Mouse (Mus musculus) cerebellum, adult 9-11 months (tissue): ENCODE measurements around the gene Xylt2.
A peak's percentile ranks its signal among the peaks of the same experiment; 100 is the strongest.
"Not testable (repeated sequence)": the region's sequence is repeated elsewhere in the genome, so short reads cannot be mapped to it uniquely, and the experiment has no call there.

ENCODE experiments used
- DNase-seq: peaks from one replicate; pipeline ENCODE4 v3.0.0; 2022

Gene Xylt2

GRCm38 (mm10) chr11:94676754-94677606 lies at the start of gene Xylt2:
Gene Xylt2, minus strand, starts transcription at chr11:94677515.
- peak; percentile 93 for DNase-seq

- DNase-seq = no peak
Observed at GRCm38 (mm10) chr11:94719216-94719615, 41.9 kb upstream of the Xylt2 start.

- DNase-seq = no peak
Observed at GRCm38 (mm10) chr11:94718113-94718909, 41.0 kb upstream of the Xylt2 start.

GRCm38 (mm10) chr11:94717239-94717638 lies 39.9 kb upstream of the Xylt2 start:
- no peak for DNase-seq

GRCm38 (mm10) chr11:94716754-94717153 lies 39.4 kb upstream of the Xylt2 start:
- no peak for DNase-seq

GRCm38 (mm10) chr11:94715622-94716021 lies 38.3 kb upstream of the Xylt2 start:
- no peak for DNase-seq

- DNase-seq = no peak
Observed at GRCm38 (mm10) chr11:94713246-94713860, 36.0 kb upstream of the Xylt2 start.

- no peak for DNase-seq
Observed at GRCm38 (mm10) chr11:94704472-94704871, 27.2 kb upstream of the Xylt2 start, which contains the start of gene Gm11541. Gene Gm11541, minus strand, starts transcription at chr11:94704499.

- DNase-seq = no peak
Observed at GRCm38 (mm10) chr11:94704020-94704419, 26.7 kb upstream of the Xylt2 start.

- DNase-seq = no peak
Observed at GRCm38 (mm10) chr11:94702216-94702610, 24.9 kb upstream of the Xylt2 start.

- DNase-seq = peak; percentile 26
Observed at GRCm38 (mm10) chr11:94701401-94702215, 24.3 kb upstream of the Xylt2 start.

GRCm38 (mm10) chr11:94699399-94699798 lies 22.1 kb upstream of the Xylt2 start:
- DNase-seq = no peak

- DNase-seq = no peak
Observed at GRCm38 (mm10) chr11:94697703-94698464, 20.6 kb upstream of the Xylt2 start.

GRCm38 (mm10) chr11:94697140-94697539 lies 19.8 kb upstream of the Xylt2 start:
- DNase-seq = no peak

GRCm38 (mm10) chr11:94695508-94695907 lies 18.2 kb upstream of the Xylt2 start:
- DNase-seq = no peak

GRCm38 (mm10) chr11:94692502-94692901 lies 15.2 kb upstream of the Xylt2 start:
- DNase-seq = not testable (repeated sequence)

- no peak for DNase-seq
Observed at GRCm38 (mm10) chr11:94687178-94687577, 9.9 kb upstream of the Xylt2 start.

GRCm38 (mm10) chr11:94682427-94682826 lies 5.1 kb upstream of the Xylt2 start:
- no peak for DNase-seq

- DNase-seq = no peak
Observed at GRCm38 (mm10) chr11:94681640-94682039, 4.3 kb upstream of the Xylt2 start.

- no peak for DNase-seq
Observed at GRCm38 (mm10) chr11:94680639-94681038, 3.3 kb upstream of the Xylt2 start.

GRCm38 (mm10) chr11:94677607-94678145 lies 361 bp upstream of the Xylt2 start:
- DNase-seq = no peak
